Mouse (Mus musculus) heart, adult 2 months (tissue): ENCODE data around the gene Fgfr2.

ENCODE experiments used
- CTCF ChIP-seq: fragments of 200-600 bp; IDR thresholded peaks from 2 replicates; pipeline ENCODE4 v1.8.1; 2022; ENCODE audit warnings: antibody characterized with exemption, mild to moderate bottlenecking, moderate library complexity
- EP300 ChIP-seq: fragments of 200-500 bp; IDR thresholded peaks from 2 replicates; pipeline ENCODE4 v1.6.1; 2011; ENCODE audit warnings: low read depth, low read length, control low read depth; ENCODE audit not compliant: insufficient read depth
- POLR2A ChIP-seq: fragments of 200-500 bp; IDR thresholded peaks from 2 replicates; pipeline ENCODE4 v1.6.1; 2011; ENCODE audit warnings: mild to moderate bottlenecking, low read depth, low read length, control low read depth; ENCODE audit not compliant: insufficient read depth

GRCm38 (mm10) chr7:133074462-133075133 is 48.6 kb downstream of the Fgfr2 start:
- TF ChIP-seq EP300 (no peak), POLR2A (no peak), CTCF (no peak)
